Mouse (Mus musculus): ENCODE results near the gene Dnmt3b.
"Not testable (repeated sequence)": the region's sequence is repeated elsewhere in the genome, so short reads cannot be mapped to it uniquely, and the experiment has no call there.

The Dnmt3b gene

GRCm38 (mm10) chr2:153633259-153633658, 16.0 kb upstream of the Dnmt3b start:
- DNase-seq (ENCODE audit: low spot score in 2 of 2) = no peak

DNA sequence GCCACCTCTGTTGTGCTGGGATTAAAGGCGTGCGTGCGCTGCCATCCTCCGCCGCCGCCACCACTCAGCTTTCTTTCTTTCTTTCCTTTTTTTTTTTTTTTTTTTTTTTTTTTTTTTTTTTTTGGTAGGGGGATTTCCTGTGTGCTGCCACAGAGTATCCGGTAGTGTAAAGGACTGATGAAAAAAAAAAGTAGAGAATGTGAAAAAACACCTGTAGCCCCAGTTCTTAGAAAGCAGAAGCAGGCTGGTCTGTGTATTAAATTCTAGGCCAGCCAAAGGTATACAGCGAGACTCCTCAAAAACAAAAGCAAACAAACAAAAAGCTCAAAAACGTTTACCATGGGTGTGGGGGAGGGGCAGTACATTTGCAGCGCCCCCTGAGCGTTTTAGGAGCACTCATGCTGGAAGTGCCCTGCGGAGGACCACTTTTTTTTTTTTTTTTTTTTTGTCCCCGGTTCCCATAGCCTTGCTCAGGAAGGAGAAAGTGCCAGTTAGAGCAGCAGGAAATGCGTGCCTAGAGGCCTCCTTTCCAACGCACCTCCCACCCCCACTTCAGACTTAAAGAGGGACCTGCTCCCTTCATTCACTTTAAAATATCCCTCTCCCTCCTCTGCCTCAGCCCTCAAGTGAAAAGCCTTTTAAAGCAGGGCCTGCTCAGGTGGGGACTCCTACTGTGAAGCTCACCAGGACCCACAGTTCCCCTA, 10.1 kb upstream of the Dnmt3b start:
- no peak for DNase-seq (ENCODE audit: low spot score in 2 of 2)

GRCm38 (mm10) chr2:153642496-153642895, 6.8 kb upstream of the Dnmt3b start:
- no peak for DNase-seq (ENCODE audit: low spot score in 2 of 2)

GRCm38 (mm10) chr2:153642999-153643398, 6.3 kb upstream of the Dnmt3b start:
- DNase-seq (ENCODE audit: low spot score in 2 of 2) = no peak

- DNase-seq (ENCODE audit: low spot score in 2 of 2) = no peak
Observed at GRCm38 (mm10) chr2:153648773-153649297, 415 bp upstream of the Dnmt3b start.

DNA sequence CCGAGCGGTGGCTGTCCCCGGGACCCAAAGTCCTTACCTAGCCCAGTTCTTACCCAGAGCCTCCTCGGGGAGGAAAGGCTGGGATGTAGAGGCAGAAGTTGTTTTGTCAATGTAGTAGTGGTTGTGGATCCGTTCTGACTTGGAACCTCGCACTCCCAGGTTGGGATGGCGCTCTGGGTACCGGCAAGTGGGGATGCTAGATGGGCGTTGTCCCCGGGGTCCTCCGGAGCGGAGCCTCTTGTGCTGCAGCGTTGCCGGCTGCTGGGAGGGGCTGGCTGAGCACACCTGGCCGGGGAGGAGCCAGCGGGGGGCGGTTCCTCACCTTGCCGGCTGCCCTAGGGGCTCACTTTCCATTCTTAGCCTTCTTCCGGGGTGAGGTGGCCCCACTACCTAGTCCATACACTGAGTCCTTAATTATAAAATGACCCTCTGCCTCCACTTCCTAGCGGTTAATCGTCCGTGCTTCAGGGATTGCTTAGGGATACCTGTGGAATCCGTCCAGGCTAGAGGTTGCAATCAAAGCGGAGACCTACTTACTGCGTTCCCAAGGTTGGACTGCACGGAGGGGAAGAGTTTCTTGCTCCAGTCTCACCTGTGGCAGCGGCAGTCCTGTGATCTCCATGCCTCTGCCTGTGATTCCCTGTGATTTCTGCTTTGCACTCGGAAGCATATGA, 901 bp downstream of the Dnmt3b start:
- no peak for DNase-seq (ENCODE audit: low spot score in 2 of 2)

DNA sequence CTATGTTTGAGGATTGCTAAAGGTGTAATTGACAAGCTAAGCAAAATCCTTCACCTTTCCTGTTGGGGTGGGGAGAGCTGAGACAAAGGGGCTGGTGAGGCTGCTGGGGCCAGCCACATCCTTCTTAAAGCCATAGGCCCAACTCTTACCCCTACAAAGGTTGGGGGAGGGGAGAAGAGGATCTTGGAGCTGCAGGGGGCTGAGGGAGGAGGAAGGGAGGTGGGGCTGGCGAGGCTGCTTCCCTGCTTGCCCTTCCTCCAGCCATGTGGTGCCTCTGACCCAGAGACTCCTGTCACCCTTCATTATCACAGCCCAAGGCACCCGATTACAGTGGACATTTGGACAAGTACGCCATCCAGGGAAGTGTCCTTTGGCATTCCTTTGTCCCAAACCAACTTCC, 2.4 kb downstream of the Dnmt3b start:
- no peak for DNase-seq (ENCODE audit: low spot score in 2 of 2)

DNA sequence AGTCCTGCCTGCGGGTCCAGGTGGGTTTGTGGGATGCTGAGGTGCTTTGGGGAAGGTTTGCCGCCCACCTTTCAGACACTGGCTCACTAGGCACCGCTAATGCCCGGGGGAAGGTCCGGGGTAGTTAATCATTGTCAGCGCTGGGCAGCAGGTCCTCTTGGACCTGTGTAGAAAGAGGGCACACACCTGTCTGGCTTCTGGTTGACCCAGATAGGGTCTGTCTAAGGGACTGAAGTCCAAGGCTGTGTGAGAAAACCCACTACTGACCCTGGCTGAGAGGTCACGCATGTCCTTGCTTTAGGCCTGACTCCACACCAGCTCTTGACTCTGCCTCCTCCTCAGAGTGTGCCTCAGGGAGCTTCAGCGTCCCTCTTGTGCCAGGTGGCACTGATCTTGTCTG, 8.4 kb downstream of the Dnmt3b start:
- not testable (repeated sequence) for DNase-seq (ENCODE audit: low spot score in 2 of 2)

GRCm38 (mm10) chr2:153660616-153661015, 11.4 kb downstream of the Dnmt3b start:
- no peak for DNase-seq (ENCODE audit: low spot score in 2 of 2)

GRCm38 (mm10) chr2:153665401-153665800, 16.2 kb downstream of the Dnmt3b start:
- DNase-seq (ENCODE audit: low spot score in 2 of 2) = no peak

DNA sequence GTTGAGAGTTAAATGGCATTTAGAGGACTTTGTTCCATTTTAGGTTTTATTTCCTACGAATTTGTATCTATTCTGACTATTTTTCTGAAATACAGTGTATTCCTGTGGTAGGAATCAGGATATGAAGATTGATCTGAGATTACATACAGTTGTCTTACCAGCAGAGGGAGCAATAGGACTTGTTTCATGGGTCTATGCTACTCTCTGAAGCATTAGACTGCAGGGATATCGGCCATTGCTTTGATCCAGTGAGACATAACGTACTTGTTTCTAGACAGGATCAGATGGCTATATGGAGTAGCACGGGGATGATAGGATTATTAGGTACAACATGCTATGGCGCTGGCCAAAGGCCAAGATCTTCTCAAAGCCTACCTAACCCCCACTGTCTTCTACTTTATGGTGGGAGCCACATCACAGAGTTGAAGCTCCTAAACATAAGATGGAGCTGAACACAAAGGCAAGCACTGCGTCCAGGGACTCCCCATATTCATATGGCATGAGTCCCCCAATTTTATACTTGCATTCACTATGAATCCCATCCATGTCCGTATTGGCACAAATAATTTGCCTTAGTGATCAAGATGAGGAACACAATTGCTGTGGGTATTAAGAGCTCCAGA, 19.6 kb downstream of the Dnmt3b start:
- DNase-seq (ENCODE audit: low spot score in 2 of 2) = no peak

- DNase-seq (ENCODE audit: low spot score in 2 of 2) = no peak
Observed at GRCm38 (mm10) chr2:153670111-153670510, 20.9 kb downstream of the Dnmt3b start.

- DNase-seq (ENCODE audit: low spot score in 2 of 2) = no peak
Observed at GRCm38 (mm10) chr2:153672619-153673018, 23.4 kb downstream of the Dnmt3b start.

- DNase-seq (ENCODE audit: low spot score in 2 of 2) = not testable (repeated sequence)
Observed at GRCm38 (mm10) chr2:153675364-153675763, 26.1 kb downstream of the Dnmt3b start.

DNA sequence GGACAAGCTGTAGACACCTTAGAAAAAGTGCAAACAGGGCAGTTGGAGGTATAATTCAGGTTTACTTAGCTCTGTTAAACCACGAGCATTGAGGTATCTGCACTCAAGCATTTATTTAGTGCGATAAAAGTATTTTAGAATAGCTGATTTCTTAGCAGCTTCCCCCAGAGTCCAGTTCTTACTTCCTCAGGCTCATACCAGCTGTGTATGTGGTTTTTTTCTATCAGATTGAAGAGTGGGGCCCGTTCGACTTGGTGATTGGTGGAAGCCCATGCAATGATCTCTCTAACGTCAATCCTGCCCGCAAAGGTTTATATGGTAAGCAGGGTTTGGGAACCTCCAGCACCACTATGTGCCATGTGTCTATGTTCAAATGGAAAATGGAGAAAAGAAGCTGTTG, 27.7 kb downstream of the Dnmt3b start:
- DNase-seq (ENCODE audit: low spot score in 2 of 2) = no peak

GRCm38 (mm10) chr2:153677550-153677949, 28.3 kb downstream of the Dnmt3b start:
- DNase-seq (ENCODE audit: low spot score in 2 of 2) = no peak

DNA sequence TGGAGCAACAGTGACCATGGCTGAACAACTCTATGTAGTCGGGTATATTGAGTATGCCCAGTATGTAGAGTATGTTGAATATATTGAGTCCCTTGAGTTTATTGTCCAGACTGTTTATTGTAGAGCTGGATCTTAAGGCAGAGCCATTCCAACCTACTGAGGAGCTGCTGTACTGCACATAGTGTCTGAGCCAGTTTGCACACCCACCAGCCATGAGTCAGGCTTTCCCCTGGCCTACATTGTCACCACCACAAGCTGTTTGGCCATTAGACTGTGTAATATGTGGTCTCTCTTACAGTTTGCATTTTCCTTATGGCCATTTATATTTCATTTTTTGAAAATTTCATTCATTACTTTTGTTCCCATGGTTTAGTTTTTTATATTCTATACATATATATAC, 30.7 kb downstream of the Dnmt3b start:
- no peak for DNase-seq (ENCODE audit: low spot score in 2 of 2)

DNA sequence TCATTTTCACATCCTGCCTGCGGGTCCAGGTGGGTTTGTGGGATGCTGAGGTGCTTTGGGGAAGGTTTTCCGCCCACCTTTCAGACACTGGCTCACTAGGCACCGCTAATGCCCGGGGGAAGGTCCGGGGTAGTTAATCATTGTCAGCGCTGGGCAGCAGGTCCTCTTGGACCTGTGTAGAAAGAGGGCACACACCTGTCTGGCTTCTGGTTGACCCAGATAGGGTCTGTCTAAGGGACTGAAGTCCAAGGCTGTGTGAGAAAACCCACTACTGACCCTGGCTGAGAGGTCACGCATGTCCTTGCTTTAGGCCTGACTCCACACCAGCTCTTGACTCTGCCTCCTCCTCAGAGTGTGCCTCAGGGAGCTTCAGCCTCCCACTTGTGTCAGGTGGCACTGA, 44.2 kb downstream of the Dnmt3b start:
- not testable (repeated sequence) for DNase-seq (ENCODE audit: low spot score in 2 of 2)

DNA sequence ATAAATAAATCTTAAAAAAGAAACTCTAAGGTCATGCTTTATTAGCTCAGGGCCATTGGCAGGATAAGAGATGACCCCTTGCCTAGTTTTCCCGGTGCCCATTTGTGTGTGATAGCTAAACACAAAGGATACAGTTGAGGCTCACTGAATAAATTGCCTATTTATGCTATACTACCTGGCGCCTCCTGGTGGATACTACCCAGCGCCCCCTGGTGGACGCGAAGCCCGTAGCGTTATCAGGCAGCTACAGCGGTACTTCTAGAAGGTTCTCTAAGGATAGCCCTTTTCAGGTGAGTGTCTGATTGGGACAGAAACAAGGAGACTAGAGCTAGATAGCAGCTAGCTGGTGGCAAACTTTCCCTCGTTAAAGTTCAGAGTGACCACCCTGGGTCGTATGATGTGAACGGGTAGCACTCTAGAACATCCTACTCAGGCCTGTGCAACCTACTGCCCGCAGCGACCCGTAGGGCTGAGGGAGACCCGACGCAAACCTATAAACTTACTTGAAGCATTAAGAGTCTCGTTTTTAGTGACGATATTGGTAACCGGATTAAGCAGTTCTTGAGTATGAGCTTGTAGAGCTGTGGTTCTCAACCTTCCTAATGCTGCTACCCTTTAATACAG, 45.3 kb downstream of the Dnmt3b start:
- no peak for DNase-seq (ENCODE audit: low spot score in 2 of 2)

DNA sequence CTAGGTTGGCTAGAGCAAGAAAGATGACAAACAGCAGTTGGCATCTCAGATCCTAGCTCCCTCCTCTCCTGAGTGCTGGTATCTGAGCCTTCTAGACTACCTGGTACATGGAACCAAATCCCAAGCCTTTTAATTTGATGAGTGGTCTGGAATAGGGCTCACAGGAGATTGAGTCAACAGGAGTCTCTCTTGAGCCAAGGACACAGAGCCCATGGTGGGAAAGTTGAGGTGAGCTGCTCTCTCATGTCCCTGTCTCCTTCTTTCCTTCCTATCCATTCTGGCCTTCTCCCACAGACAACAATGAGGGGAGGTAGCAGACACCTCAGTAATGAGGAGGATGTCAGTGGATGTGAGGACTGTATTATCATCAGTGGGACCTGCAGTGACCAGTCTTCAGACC, 47.1 kb downstream of the Dnmt3b start, which contains the start of gene Dnmt3c:
Gene Dnmt3c, plus strand, starts transcription at position 301 of the 400 bp plus-strand sequence.
- DNase-seq (ENCODE audit: low spot score in 2 of 2) = no peak

- DNase-seq (ENCODE audit: low spot score in 2 of 2) = no peak
Observed at GRCm38 (mm10) chr2:153703389-153703788, 54.1 kb downstream of the Dnmt3b start.

- DNase-seq (ENCODE audit: low spot score in 2 of 2) = no peak
Observed at GRCm38 (mm10) chr2:153710701-153711330, 61.6 kb downstream of the Dnmt3b start.

Data from urinary bladder, postnatal 4 days (tissue).